Mouse (Mus musculus): Measurements from ENCODE around the gene Nutf2-ps1.

GRCm38 (mm10) chr19:53571501-53572428, 17.1 kb downstream of the Nutf2-ps1 start:
- no peak for TF ChIP-seq GATA1 (IDR thresholded peaks at IDR 0.05; ENCODE audit: borderline replicate concordance, low read length)
- no peak for TF ChIP-seq FLI1 (IDR thresholded peaks at IDR 0.05; ENCODE audit: low read length)

Data from megakaryocyte, embryonic 14.5 days (primary cell).